Mouse (Mus musculus): Measurements from ENCODE around the gene Diras2. TPM values are rescaled to one million over a fixed set of nuclear protein-coding genes. Genes with fewer than 3 reads are reported as not detected.
A peak's percentile ranks its signal among the peaks of the same experiment; 100 is the strongest.
"Not testable (repeated sequence)": the region's sequence is repeated elsewhere in the genome, so short reads cannot be mapped to it uniquely, and the experiment has no call there.

The Diras2 gene
- total and polyA plus RNA-seq, 2 experiments from 2014 or later = 7.0 to 68.2 TPM

GRCm38 (mm10) chr13:52510172-52510880, 20.8 kb downstream of the Diras2 start:
- ATAC-seq (ENCODE audit: low FRiP score) (no peak), DNase-seq (ENCODE audit: low spot score) (peak; percentile 75)
- H3K9ac ChIP-seq (replicated peaks; ENCODE audit: low read length, poor library complexity, severe bottlenecking) = no peak overlapping the region
- no peaks in the 10 kb centered on the region for H3K27me3 ChIP-seq (ENCODE audit: insufficient read depth, low read length)
- WGBS = 84% methylated on average over 4 of the region's 4 CpGs
- 0 out of 2 replicates have a peak, but pooled peaks cover 3% of the 10 kb centered on the region for H3K36me3 ChIP-seq (ENCODE audit: insufficient read depth, low read length)
- no peaks in the 10 kb centered on the region for H3K9me3 ChIP-seq (ENCODE audit: low read length)
- H3K4me1 ChIP-seq (ENCODE audit: insufficient read depth, low read length) = no peaks in the 10 kb centered on the region
- no peak overlapping the region for H3K27ac ChIP-seq (ENCODE audit: low read depth, low read length)
- TF ChIP-seq CTCF (IDR thresholded peaks at IDR 0.05) = no peak
- H3K4me2 ChIP-seq (ENCODE audit: low read depth, low read length, poor library complexity, severe bottlenecking) = no peak overlapping the region
- H3K4me3 ChIP-seq (ENCODE audit: low read depth, low read length) = no peak overlapping the region

GRCm38 (mm10) chr13:52507460-52508293, 23.4 kb downstream of the Diras2 start:
- 0 out of 2 replicates have a peak, but pooled peaks cover 3% of the 10 kb centered on the region for H3K36me3 ChIP-seq (ENCODE audit: insufficient read depth, low read length)
- 93% methylated on average over 35 of the region's 35 CpGs for WGBS
- H3K27ac ChIP-seq (ENCODE audit: low read depth, low read length) = no peak overlapping the region
- no peak overlapping the region for H3K4me2 ChIP-seq (ENCODE audit: low read depth, low read length, poor library complexity, severe bottlenecking)
- no peaks in the 10 kb centered on the region for H3K27me3 ChIP-seq (ENCODE audit: insufficient read depth, low read length)
- TF ChIP-seq CTCF (IDR thresholded peaks at IDR 0.05) = no peak
- H3K4me3 ChIP-seq (ENCODE audit: low read depth, low read length) = no peak overlapping the region
- no peak for DNase-seq (ENCODE audit: low spot score)
- no peaks in the 10 kb centered on the region for H3K9me3 ChIP-seq (ENCODE audit: low read length)
- H3K4me1 ChIP-seq (ENCODE audit: insufficient read depth, low read length) = no peaks in the 10 kb centered on the region
- no peak for ATAC-seq (ENCODE audit: low FRiP score)
- no peak overlapping the region for H3K9ac ChIP-seq (replicated peaks; ENCODE audit: low read length, poor library complexity, severe bottlenecking)

- not testable (repeated sequence) for DNase-seq (ENCODE audit: low spot score); H3K4me2 ChIP-seq (ENCODE audit: low read depth, low read length, poor library complexity, severe bottlenecking); H3K4me3 ChIP-seq (ENCODE audit: low read depth, low read length); H3K27ac ChIP-seq (ENCODE audit: low read depth, low read length); H3K4me1 ChIP-seq (ENCODE audit: insufficient read depth, low read length); H3K36me3 ChIP-seq (ENCODE audit: insufficient read depth, low read length); H3K9ac ChIP-seq (replicated peaks; ENCODE audit: low read length, poor library complexity, severe bottlenecking); ATAC-seq (ENCODE audit: low FRiP score); H3K27me3 ChIP-seq (ENCODE audit: insufficient read depth, low read length); H3K9me3 ChIP-seq (ENCODE audit: low read length)
- WGBS = 82% methylated on average over 3 of the region's 3 CpGs
These were observed 24.3 kb downstream of the Diras2 start for GRCm38 (mm10) chr13:52506822-52507221.

GRCm38 (mm10) chr13:52505683-52506285, 25.3 kb downstream of the Diras2 start:
- WGBS = 83% methylated on average over 5 of the region's 5 CpGs
- not testable (repeated sequence) for H3K4me1 ChIP-seq (ENCODE audit: insufficient read depth, low read length); H3K27me3 ChIP-seq (ENCODE audit: insufficient read depth, low read length); H3K9ac ChIP-seq (replicated peaks; ENCODE audit: low read length, poor library complexity, severe bottlenecking); H3K36me3 ChIP-seq (ENCODE audit: insufficient read depth, low read length); H3K27ac ChIP-seq (ENCODE audit: low read depth, low read length); H3K4me3 ChIP-seq (ENCODE audit: low read depth, low read length); H3K9me3 ChIP-seq (ENCODE audit: low read length); DNase-seq (ENCODE audit: low spot score); ATAC-seq (ENCODE audit: low FRiP score); H3K4me2 ChIP-seq (ENCODE audit: low read depth, low read length, poor library complexity, severe bottlenecking)

DNA sequence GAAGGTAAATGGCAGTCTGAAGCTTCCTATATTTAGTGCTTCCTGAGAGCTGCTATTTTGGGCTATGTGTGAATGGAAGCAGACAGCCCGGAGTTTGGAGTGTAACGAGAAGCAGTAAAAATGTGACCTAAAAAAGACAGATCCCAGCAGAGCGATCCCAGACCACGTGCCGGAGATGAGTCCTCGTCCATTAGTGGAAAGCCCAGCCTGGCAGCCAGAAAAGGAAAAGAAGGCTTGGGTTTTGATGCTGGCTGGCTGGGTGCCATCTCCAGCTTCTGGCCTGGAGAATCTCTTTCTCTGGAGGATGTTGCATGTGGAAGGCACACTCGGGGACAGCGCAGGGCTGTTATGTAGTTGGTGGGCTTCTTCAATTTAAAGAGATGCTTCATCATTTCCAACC, 29.4 kb downstream of the Diras2 start:
- Histone ChIP-seq H3K36me3 (ENCODE audit: insufficient read depth, low read length) (no peaks in the 10 kb centered on the region), H3K4me1 (ENCODE audit: insufficient read depth, low read length) (no peaks in the 10 kb centered on the region), H3K9ac (replicated peaks; ENCODE audit: low read length, poor library complexity, severe bottlenecking) (no peak overlapping the region), H3K27ac (ENCODE audit: low read depth, low read length) (peak overlapping the region; percentile 8; the same call in 1 of the 2 replicates), H3K4me2 (ENCODE audit: low read depth, low read length, poor library complexity, severe bottlenecking) (no peak overlapping the region), H3K27me3 (ENCODE audit: insufficient read depth, low read length) (no peaks in the 10 kb centered on the region), H3K4me3 (ENCODE audit: low read depth, low read length) (no peak overlapping the region), H3K9me3 (ENCODE audit: low read length) (no peaks in the 10 kb centered on the region)
- TF ChIP-seq CTCF (IDR thresholded peaks at IDR 0.05) = no peak
- peak; percentile 68 for DNase-seq (ENCODE audit: low spot score)
- WGBS = 56% methylated on average over 8 of the region's 8 CpGs
- no peak for ATAC-seq (ENCODE audit: low FRiP score)

Data from midbrain, postnatal 0 days (tissue).